Mouse (Mus musculus) stomach, embryonic 14.5 days (tissue): Measurements from ENCODE around the gene Mecom. TPM values are rescaled to one million over a fixed set of nuclear protein-coding genes. Genes with fewer than 3 reads are reported as not detected.

Source experiments
- ATAC-seq: fragments of 200-750 bp; cut with Nextera tagmentation; 2 replicates; pipeline ENCODE4 v1.8.0; 2017; ENCODE audit warnings: low read depth, moderate TSS enrichment; ENCODE audit not compliant: insufficient number of reproducible peaks, insufficient read depth, low FRiP score
- H3K27ac ChIP-seq: fragments of 300-500 bp; sonication (generic); 2 replicates; pipeline ENCODE4 v1.5.1; 2014; ENCODE audit warnings: mild to moderate bottlenecking, low read length, moderate library complexity, mixed read lengths
- H3K27me3 ChIP-seq: fragments of 300-500 bp; sonication (generic); 2 replicates; pipeline ENCODE4 v1.6.1; 2014; ENCODE audit warnings: low read length, control low read depth, mixed read lengths; ENCODE audit not compliant: control insufficient read depth, insufficient read depth
- H3K36me3 ChIP-seq: fragments of 300-500 bp; sonication (generic); 2 replicates; pipeline ENCODE4 v1.6.1; 2014; ENCODE audit warnings: mild to moderate bottlenecking, control low read depth, low read length, moderate library complexity, mixed read lengths; ENCODE audit not compliant: control insufficient read depth, insufficient read depth
- H3K4me1 ChIP-seq: fragments of 300-500 bp; sonication (generic); 2 replicates; pipeline ENCODE4 v1.6.1; 2014; ENCODE audit warnings: low read length, control low read depth, mixed read lengths; ENCODE audit not compliant: control insufficient read depth, insufficient read depth
- H3K4me2 ChIP-seq: fragments of 300-500 bp; sonication (generic); replicated peaks from 2 replicates; pipeline ENCODE4 v1.6.1; 2014; ENCODE audit warnings: low read depth, low read length, control low read depth
- H3K4me3 ChIP-seq: fragments of 300-500 bp; sonication (generic); 2 replicates; pipeline ENCODE4 v1.5.1; 2014; ENCODE audit warnings: low read depth, low read length, control low read depth
- H3K9ac ChIP-seq: fragments of 300-500 bp; sonication (generic); replicated peaks from 2 replicates; pipeline ENCODE4 v1.6.1; 2014; ENCODE audit warnings: low read depth, mild to moderate bottlenecking, control low read depth, low read length, moderate library complexity, mixed read lengths
- H3K9me3 ChIP-seq: fragments of 300-500 bp; sonication (generic); 2 replicates; pipeline ENCODE4 v1.6.1; 2016; ENCODE audit warnings: low read depth, low read length, control low read depth; ENCODE audit not compliant: control insufficient read depth
- WGBS: fragments of 180-500 bp; shearing (Covaris S2); extraction: QIAGEN DNeasy Blood & Tissue Kit; methylation state at CpG from one replicate; pipeline ENCODE4 v1.1.7; 2014; 5-methylcytosine and 5-hydroxymethylcytosine counted together
- polyA plus RNA-seq: library from polyadenylated mRNA; unstranded; fragments of >200 nt; fragmentation: Nextera tagmentation; extraction: Ambion mirVana; gene quantifications from 2 replicates; pipeline ENCODE4 v1.2.1, GENCODE M21; 2014

The Mecom gene
- polyA plus RNA-seq, 1 experiment from 2014 or later: 101 TPM

DNA sequence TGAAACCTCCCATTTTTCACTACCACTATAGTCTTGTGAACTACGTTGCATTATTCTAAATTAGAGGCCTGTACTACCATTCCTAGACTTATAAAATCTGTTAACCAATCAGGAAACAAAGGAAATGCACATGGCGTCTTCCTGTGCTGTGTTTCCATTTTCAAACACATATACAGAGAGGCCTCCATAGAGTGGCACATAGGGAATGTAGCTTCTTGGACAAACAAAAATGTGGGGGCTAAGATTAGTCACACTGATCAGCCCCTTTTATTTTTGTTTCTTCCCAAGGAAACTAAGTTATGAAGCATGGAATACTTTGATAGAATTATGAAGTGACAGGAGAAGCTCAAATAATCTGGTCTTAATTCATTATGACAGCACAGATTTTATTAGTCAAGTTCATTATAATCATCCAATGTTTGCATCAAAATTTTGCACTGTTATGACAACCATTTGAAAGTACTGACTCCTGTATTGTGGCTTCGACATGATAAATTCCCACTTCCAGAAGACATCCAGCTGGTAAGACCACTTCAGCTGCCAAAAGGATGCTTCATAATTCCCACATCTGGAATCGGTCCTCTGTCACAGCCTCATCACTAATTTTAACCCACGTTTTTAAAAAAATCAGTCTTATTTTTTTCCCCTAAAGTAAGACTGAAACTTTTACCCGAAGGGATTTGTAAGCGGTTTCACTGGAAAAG lies 429.1 kb downstream of the Mecom start:
- no peaks in the 10 kb centered on the region for H3K36me3 ChIP-seq
- ATAC-seq: no peak
- no peaks in the 10 kb centered on the region for H3K27me3 ChIP-seq
- 0 out of 2 replicates have a peak, but pooled peaks cover 3% of the 10 kb centered on the region for H3K4me1 ChIP-seq
- H3K4me3 ChIP-seq: no peak overlapping the region
- WGBS: 49% methylated on average over 7 of the region's 7 CpGs
- H3K27ac ChIP-seq: no peak overlapping the region
- no peak overlapping the region for H3K9ac ChIP-seq
- H3K4me2 ChIP-seq: no peak overlapping the region
- H3K9me3 ChIP-seq: no peaks in the 10 kb centered on the region

DNA sequence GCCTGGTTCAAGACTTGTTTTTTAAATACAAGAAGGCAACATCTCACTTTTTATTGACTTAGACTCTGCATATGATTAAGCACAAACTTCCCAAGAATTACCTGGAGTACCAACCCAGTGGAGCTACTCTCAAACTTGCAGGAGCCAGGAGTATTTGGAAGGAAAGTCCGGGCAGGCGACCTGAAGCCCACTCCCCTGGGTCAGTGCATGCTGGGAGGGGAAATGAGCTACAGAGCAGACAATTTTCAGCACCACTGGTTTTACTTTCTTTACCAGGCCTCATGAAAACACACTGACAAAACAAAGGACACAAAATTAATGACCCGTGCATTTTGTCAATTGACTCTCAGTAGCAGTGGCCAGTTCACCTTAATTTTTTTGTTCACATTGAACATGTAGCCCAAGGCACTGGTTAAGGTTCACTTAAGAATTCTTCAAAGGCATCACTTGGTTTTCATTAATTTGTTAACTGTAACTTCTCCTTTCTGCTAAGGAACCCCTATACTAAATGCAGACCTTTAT lies 434.5 kb downstream of the Mecom start:
- 71% methylated on average over 3 of the region's 3 CpGs for WGBS
- Histone ChIP-seq H3K4me3 (no peak overlapping the region), H3K9me3 (no peaks in the 10 kb centered on the region), H3K27me3 (no peaks in the 10 kb centered on the region), H3K9ac (no peak overlapping the region), H3K27ac (no peak overlapping the region), H3K36me3 (no peaks in the 10 kb centered on the region), H3K4me2 (no peak overlapping the region), H3K4me1 (0 out of 2 replicates have a peak, but pooled peaks cover 3% of the 10 kb centered on the region)
- no peak for ATAC-seq

DNA sequence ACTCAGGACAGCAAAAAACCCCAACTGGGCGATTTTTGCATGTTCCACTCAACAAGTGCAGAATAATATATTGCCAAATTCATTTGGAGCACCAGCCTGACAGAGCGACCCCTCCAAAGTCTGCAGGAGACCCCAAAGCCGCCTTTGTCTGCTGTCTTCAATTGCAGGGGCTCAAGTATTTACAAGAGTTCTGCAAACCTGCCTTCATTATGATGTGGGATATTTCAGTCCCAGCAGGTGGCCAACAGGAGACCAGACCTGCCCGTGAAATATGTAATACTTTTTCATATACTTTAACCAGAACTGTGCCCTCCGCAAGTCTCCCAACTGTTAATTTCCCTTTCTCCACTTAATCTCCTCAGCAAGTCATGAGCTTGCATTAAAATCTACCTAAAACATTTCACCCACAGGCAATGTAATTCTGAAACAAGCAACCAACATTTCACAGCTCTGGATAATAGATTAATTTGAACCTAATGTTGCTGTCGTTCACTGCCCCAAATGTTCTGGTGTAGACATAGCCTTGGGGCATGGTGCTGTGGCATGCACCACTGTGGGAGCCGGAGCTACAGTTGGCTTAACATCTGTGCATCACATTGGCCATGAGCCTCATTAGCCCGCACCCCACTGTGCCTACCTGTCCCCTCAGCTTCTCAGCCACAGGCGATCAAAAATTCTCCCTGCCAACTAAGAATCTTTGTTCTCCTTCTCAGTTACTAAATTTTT lies 439.7 kb downstream of the Mecom start:
- no peaks in the 10 kb centered on the region for H3K36me3 ChIP-seq
- no peak for ATAC-seq
- H3K9me3 ChIP-seq: no peaks in the 10 kb centered on the region
- no peak overlapping the region for H3K9ac ChIP-seq
- no peaks in the 10 kb centered on the region for H3K27me3 ChIP-seq
- no peak overlapping the region for H3K4me2 ChIP-seq
- peaks cover 17% of the 10 kb centered on the region for H3K4me1 ChIP-seq
- H3K27ac ChIP-seq: no peak overlapping the region
- WGBS: 82% methylated on average over 9 of the region's 9 CpGs
- H3K4me3 ChIP-seq: no peak overlapping the region

DNA sequence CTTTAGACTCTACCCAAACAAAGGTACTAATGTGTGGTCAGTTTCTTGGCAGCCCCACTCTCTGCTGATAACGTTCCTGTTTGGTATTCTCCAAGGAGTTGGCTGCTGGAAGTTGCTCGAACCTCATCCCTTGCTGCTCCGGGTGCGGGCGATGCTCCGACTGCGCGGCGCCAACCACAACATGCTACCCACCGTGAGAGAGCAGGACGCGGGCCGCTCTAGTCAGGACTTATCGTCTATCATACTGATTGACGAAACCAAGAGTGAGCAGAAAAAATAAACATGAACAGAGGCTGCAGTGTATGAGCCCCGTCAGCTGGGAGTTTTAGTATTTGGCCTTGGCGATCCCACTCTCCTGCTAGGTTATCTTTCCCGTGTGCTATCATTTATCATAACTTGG lies 441.3 kb downstream of the Mecom start:
- no peaks in the 10 kb centered on the region for H3K9me3 ChIP-seq
- ATAC-seq: peak; percentile 49; the same call in 1 of the 2 replicates
- no peak overlapping the region for H3K9ac ChIP-seq
- H3K4me1 ChIP-seq: peaks cover 17% of the 10 kb centered on the region
- peak overlapping the region; percentile 8; the same call in 1 of the 2 replicates for H3K4me3 ChIP-seq
- peak overlapping the region; percentile 39 for H3K4me2 ChIP-seq
- 30% methylated on average over 18 of the region's 18 CpGs for WGBS
- no peaks in the 10 kb centered on the region for H3K27me3 ChIP-seq
- H3K27ac ChIP-seq: no peak overlapping the region
- no peaks in the 10 kb centered on the region for H3K36me3 ChIP-seq

DNA sequence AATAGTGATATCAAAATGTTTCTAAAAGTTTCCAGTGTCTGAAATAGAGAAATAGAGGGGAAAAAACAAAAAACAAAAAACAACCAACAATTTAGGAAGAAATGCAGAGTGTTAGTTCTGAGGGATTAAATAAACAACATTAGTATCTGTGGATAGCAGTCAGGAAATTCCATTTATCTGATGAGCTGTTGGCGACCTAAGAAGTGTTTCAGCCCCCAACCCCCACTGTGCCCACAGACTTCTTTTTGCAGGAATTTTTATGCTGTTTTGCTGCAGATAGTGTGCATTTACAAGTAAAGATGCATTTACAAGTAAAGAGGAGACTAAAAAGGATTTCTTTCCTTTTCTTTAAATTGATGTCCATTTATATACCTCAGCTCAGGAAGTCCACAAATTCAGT lies 441.9 kb downstream of the Mecom start:
- no peaks in the 10 kb centered on the region for H3K36me3 ChIP-seq
- H3K27ac ChIP-seq: no peak overlapping the region
- H3K4me2 ChIP-seq: peak overlapping the region; percentile 34; the same call in 1 of the 2 replicates
- no peaks in the 10 kb centered on the region for H3K9me3 ChIP-seq
- H3K4me1 ChIP-seq: peaks cover 17% of the 10 kb centered on the region
- no peak overlapping the region for H3K9ac ChIP-seq
- H3K4me3 ChIP-seq: no peak overlapping the region
- no peak for ATAC-seq
- H3K27me3 ChIP-seq: no peaks in the 10 kb centered on the region
- 42% methylated on average over 1 of the region's 1 CpGs for WGBS

DNA sequence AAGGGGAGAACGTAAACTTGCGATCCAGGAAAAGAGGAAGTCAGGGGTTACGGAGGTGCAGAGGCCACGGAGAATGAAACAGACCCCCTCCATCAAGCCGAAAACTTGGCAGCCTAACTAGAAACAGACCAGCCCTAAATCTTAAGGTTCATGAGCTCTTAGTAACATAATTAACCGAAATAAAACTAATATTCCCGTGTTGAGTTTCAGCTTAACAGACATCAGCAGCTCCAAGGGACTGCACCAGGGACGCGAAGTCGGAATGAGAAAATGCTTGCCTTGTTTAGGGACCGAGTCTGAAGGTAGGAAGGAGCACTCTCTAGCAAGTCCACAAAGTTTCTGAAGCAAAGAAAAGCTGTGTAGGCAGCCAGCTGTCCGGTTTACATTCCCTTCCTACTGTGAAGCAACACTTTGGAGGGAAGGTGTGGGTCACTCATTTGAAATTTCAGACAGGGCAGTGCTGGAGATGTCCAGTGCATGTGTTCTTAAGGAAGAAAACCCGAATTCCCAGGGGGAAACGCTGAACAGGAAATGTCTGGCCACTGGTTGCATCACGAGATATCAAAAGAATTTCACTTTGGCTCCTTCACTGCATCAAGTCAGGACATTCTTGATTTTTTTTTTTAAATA lies 442.5 kb downstream of the Mecom start:
- WGBS: 26% methylated on average over 15 of the region's 15 CpGs
- Histone ChIP-seq H3K27me3 (no peaks in the 10 kb centered on the region), H3K9me3 (no peaks in the 10 kb centered on the region), H3K36me3 (no peaks in the 10 kb centered on the region), H3K27ac (peak overlapping the region; percentile 33; the same call in 1 of the 2 replicates), H3K4me3 (no peak overlapping the region), H3K9ac (no peak overlapping the region), H3K4me1 (peaks cover 17% of the 10 kb centered on the region), H3K4me2 (peak overlapping the region; percentile 34)
- no peak for ATAC-seq

DNA sequence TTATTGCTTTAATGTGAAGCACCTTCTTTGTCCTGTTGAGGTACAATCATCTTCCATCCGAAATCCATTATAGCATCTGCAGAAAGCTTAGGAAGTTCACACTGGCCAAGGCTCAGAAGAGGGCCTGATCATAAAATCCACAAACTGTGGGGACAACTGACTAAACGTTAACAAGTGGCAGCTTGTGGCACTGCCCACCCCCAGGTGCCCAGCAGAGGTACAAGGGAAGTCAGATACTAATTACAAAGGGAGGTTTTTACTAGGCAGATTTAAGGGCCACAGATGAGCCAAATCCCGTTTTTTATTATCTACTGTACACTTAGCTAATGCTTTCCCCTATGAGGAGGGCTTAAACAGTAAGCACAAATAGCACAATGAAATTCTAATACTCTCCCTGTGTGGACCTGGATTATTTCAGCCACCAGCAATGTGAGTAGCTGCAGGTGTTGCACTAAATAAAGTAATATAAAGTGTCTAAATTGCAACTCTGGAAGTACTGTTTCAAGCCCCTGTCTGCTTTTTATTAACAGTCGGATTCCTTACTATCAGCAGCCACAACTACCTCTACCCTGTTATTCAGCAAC lies 443.2 kb downstream of the Mecom start:
- Histone ChIP-seq H3K27me3 (no peaks in the 10 kb centered on the region), H3K36me3 (no peaks in the 10 kb centered on the region), H3K4me3 (no peak overlapping the region), H3K9ac (no peak overlapping the region), H3K27ac (peak overlapping the region; percentile 44; the same call in 1 of the 2 replicates), H3K4me1 (peaks cover 17% of the 10 kb centered on the region), H3K4me2 (peak overlapping the region; percentile 34; the same call in 1 of the 2 replicates), H3K9me3 (no peaks in the 10 kb centered on the region)
- 44% methylated on average over 4 of the region's 4 CpGs for WGBS
- ATAC-seq: no peak

DNA sequence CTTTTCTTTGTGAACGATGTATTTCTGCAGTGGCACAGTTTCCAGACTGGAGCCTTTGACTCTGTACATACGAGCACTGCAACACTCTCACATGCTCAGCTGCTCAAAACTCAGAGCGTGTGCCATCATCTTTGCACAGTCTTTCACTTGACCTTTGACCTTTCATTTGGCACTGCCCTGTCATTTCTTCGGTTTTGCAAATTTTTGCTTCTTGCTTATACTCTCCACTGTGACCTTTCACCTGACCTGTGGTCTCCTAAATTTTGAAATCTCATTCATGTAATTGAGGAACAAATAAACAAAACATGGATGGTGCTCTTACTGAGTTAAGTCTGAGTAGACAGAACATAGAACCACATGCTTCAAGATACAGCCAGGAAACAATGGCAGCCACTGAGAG lies 446.7 kb downstream of the Mecom start:
- Histone ChIP-seq H3K27ac (no peak overlapping the region), H3K27me3 (no peaks in the 10 kb centered on the region), H3K9me3 (no peaks in the 10 kb centered on the region), H3K36me3 (no peaks in the 10 kb centered on the region), H3K9ac (no peak overlapping the region), H3K4me1 (peaks cover 10% of the 10 kb centered on the region), H3K4me2 (no peak overlapping the region), H3K4me3 (no peak overlapping the region)
- ATAC-seq: no peak
- WGBS: 74% methylated on average over 4 of the region's 4 CpGs
